Mouse (Mus musculus): Measurements from ENCODE around the gene Hrh3.

- TF ChIP-seq REST (IDR thresholded peaks at IDR 0.05; ENCODE audit: insufficient read depth, insufficient read length) (no peak), POLR2A (IDR thresholded peaks at IDR 0.05; ENCODE audit: insufficient read length, low read depth) (no peak), TCF12 (IDR thresholded peaks at IDR 0.05; ENCODE audit: insufficient read depth, poor library complexity, severe bottlenecking) (no peak), USF1 (IDR thresholded peaks at IDR 0.05; ENCODE audit: low read depth) (no peak), MAX (IDR thresholded peaks at IDR 0.05; ENCODE audit: low read depth) (no peak), MYOD1 (IDR thresholded peaks at IDR 0.05; ENCODE audit: control insufficient read depth in 1 of 3, insufficient read length in 2 of 3, low read depth in 2 of 3) (no peak), SRF (IDR thresholded peaks at IDR 0.05; ENCODE audit: control insufficient read depth, insufficient read length, low read depth) (no peak)
Measured at GRCm38 (mm10) chr2:180063338-180064131, 40.8 kb downstream of the Hrh3 start.

All from myocyte (in vitro differentiated cells).